ENCODE assay signal across 7 mouse cellular contexts in the genomic region with DNA sequence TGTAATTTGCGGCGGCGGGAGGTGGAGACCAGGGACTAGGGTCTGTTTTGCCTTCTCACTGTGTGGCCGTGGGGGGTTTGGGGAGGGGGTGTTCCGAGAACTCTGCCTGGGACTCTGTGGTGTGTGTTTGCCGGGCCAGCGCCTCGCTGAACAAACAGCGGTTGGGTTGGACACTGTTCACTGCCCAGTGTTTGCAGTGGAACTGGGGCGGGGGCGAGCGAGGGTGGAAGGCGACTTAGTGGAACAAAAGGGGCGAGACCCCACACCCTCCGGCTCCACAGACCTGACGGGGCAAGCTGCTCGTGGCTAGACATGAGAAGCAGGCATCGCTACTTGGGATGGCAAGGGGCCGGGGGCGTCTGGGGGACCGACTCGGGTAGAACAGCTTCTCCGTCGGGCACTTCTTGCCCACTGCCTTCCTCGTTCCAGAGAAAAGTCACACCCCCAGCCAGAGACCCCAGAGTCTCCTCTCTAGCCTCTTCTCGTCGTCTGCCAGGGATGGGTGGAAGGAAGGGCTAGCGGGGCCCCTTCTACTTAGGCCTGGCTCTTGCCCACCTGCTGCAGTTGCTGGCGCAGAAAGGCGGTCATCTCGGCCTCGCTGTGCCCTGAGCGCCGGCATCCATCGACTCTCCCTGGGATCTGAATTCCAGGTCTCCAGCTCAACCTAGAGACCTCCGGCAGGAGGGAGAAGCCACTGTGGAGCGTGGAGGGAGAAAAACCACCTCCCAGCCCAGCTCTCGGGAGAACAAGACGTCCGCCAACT. TPM values are rescaled to one million over a fixed set of nuclear protein-coding genes. Genes with fewer than 3 reads are reported as not detected.
DNase-seq lines count a peak whose midpoint lies in the region; ATAC-seq and TF ChIP-seq lines count a peak whose summit lies in the region.

No protein-coding gene starts in this region.

- peak overlapping the region; percentile 79 for H3K4me2 ChIP-seq in forebrain, embryonic 11.5 days (ENCODE audit: low read depth, low read length, severe bottlenecking)
- peak overlapping the region; percentile 94 for H3K4me2 ChIP-seq in intestine, embryonic 16.5 days (ENCODE audit: low read depth, low read length)

- H3K4me3 ChIP-seq in lung, adult 2 months (replicated peaks; ENCODE audit: extremely low read depth, low read depth, low read length): peak overlapping the region; percentile 73
- peak overlapping the region; percentile 47 for H3K4me3 ChIP-seq in forebrain, embryonic 11.5 days (ENCODE audit: low read depth, low read length)
- H3K4me3 ChIP-seq in intestine, embryonic 16.5 days (ENCODE audit: low read length): peak overlapping the region; percentile 70

- TF ChIP-seq POLR2A in lung, adult 2 months (IDR thresholded peaks at IDR 0.05; ENCODE audit: borderline replicate concordance, extremely low read depth, low read depth, low read length): no peak

- no peaks in the 10 kb centered on the region for H3K36me3 ChIP-seq in forebrain, embryonic 11.5 days (ENCODE audit: control insufficient read depth, insufficient read depth, low read length)
- no peaks in the 10 kb centered on the region for H3K36me3 ChIP-seq in intestine, embryonic 16.5 days (ENCODE audit: control insufficient read depth, insufficient read depth, low read length)

- peak overlapping the region; percentile 50; the same call in 1 of the 2 replicates for H3K27ac ChIP-seq in forebrain, embryonic 11.5 days (ENCODE audit: low read depth, low read length)
- no peak overlapping the region for H3K27ac ChIP-seq in intestine, embryonic 16.5 days (ENCODE audit: low read length)

- no peak for DNase-seq in lung, adult 2 months
- DNase-seq in lung, postnatal 36 days: no peak
- peak; percentile 70 for DNase-seq in forebrain, embryonic 11.5 days (ENCODE audit: low spot score)
- peak; percentile 47 for DNase-seq in naive thymus-derived CD4-positive, alpha-beta T cell, adult 2 months (ENCODE audit: low read depth)
- DNase-seq in c-Kit-positive CD71-positive TER-119-positive erythroid progenitor cells, embryonic 14.5 days (ENCODE audit: low spot score): no peak

- WGBS in lung, adult 2 months: 3% methylated on average over 40 of the region's 40 CpGs
- under 1% methylated on average over 40 of the region's 40 CpGs for WGBS in forebrain, embryonic 11.5 days
- WGBS in intestine, embryonic 16.5 days: under 1% methylated on average over 40 of the region's 40 CpGs

- ATAC-seq in forebrain, embryonic 11.5 days (replicated peaks; ENCODE audit: low FRiP score): peak; percentile 26; the same call in 1 of the 2 replicates
- ATAC-seq in intestine, embryonic 16.5 days: no peak; the same call in 1 of the 2 replicates
- ATAC-seq in CD4-positive, CD25-positive, alpha-beta regulatory T cell, adult 4 months: no peak

- no peak for TF ChIP-seq CTCF in lung, adult 2 months (IDR thresholded peaks at IDR 0.05; ENCODE audit: insufficient read depth, low read length)

- H3K27me3 ChIP-seq in forebrain, embryonic 11.5 days (ENCODE audit: control insufficient read depth, insufficient read depth, low read length): peaks cover 71% of the 10 kb centered on the region
- peaks cover 70% of the 10 kb centered on the region for H3K27me3 ChIP-seq in intestine, embryonic 16.5 days (replicated peaks; ENCODE audit: control insufficient read depth, insufficient read depth, low read length)

- no peaks in the 10 kb centered on the region for H3K9me3 ChIP-seq in forebrain, embryonic 11.5 days (ENCODE audit: control insufficient read depth, low read length)
- H3K9me3 ChIP-seq in intestine, embryonic 16.5 days (ENCODE audit: control insufficient read depth, low read length): no peaks in the 10 kb centered on the region

- H3K9ac ChIP-seq in forebrain, embryonic 11.5 days (ENCODE audit: low read length): peak overlapping the region; percentile 53
- no peak overlapping the region for H3K9ac ChIP-seq in intestine, embryonic 16.5 days (ENCODE audit: low read depth, low read length)

- peaks cover 2% of the 10 kb centered on the region; the same call in 1 of the 2 replicates for H3K4me1 ChIP-seq in lung, adult 2 months (ENCODE audit: control insufficient read depth, insufficient read depth, low read length)
- peaks cover 22% of the 10 kb centered on the region for H3K4me1 ChIP-seq in forebrain, embryonic 11.5 days (replicated peaks; ENCODE audit: control insufficient read depth, insufficient read depth, low read length)
- H3K4me1 ChIP-seq in intestine, embryonic 16.5 days (ENCODE audit: control insufficient read depth, insufficient read depth, low read length): peaks cover 20% of the 10 kb centered on the region

RNA-seq across cellular contexts. Expression of a gene that starts 0.6 kb away (rescaled TPM):
- polyA plus RNA-seq in lung, adult 2 months (2012; rRNA removed): 34.3 and 43.7 TPM in 2 replicates
- 9.0 and 9.5 TPM in 2 replicates for polyA plus RNA-seq in forebrain, embryonic 11.5 days (2014; fragmentation: Nextera tagmentation; extraction: Ambion mirVana)
- not detected in 2 replicates for polyA plus RNA-seq in intestine, embryonic 16.5 days (2015; fragmentation: Nextera tagmentation; extraction: Ambion mirVana)
- not detected for polyA plus RNA-seq in CD4-positive, CD25-positive, alpha-beta regulatory T cell, adult 4 months (2017; shearing (Covaris generic))

Comparison
In these comparisons a context has a peak if more than half of its experiments do, and no peak if none do; other contexts are left out.
1. DNase-seq: peak in forebrain, embryonic 11.5 days (single experiment) and naive thymus-derived CD4-positive, alpha-beta T cell, adult 2 months (single experiment); none in lung, adult 2 months (single experiment), lung, postnatal 36 days (single experiment) and c-Kit-positive CD71-positive TER-119-positive erythroid progenitor cells, embryonic 14.5 days (single experiment).
2. RNA of a gene that starts 0.6 kb away (polyA plus RNA-seq): 34.3 to 43.7 TPM in lung, adult 2 months and 9.0 to 9.5 TPM in forebrain, embryonic 11.5 days; not detected in intestine, embryonic 16.5 days and not detected in CD4-positive, CD25-positive, alpha-beta regulatory T cell, adult 4 months; every median in the first group is over 10 times any median in the second.
3. Peak in every context shown above with its lines, with median percentiles within 50 percentile points of each other: H3K4me3 ChIP-seq.